Mouse (Mus musculus) liver, postnatal 0 days (tissue): ENCODE measurements around the gene Sort1.
A peak's percentile ranks its signal among the peaks of the same experiment; 100 is the strongest.

Source experiments
- CTCF ChIP-seq: sonication (generic); IDR thresholded peaks from 2 replicates; pipeline ENCODE4 v1.5.1; 2016; ENCODE audit warnings: antibody characterized with exemption, low read depth
- EP300 ChIP-seq: IDR thresholded peaks from 2 replicates; pipeline ENCODE4 v1.6.1; 2016; ENCODE audit warnings: antibody characterized with exemption, low read depth, mild to moderate bottlenecking

DNA sequence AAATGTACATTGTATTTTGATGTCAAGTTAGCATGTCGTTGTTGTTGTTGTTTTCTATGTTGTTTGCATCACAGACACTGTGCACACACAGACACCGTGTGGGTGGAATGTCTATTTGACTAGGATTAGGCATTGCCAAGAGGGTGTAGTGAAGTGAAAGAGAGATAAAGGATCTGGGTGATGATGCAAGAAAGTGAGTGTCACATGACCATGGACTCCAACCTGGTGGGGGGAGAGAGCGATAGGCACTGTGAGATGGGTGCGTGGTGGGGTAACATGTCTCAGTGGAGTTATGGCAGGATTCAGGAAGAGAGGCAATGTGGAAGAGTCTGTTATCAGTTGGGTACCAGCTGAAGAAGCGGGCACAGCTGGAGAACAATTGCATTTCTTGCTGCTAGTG is 84.8 kb downstream of the Sort1 start:
- TF ChIP-seq CTCF = no peak
- TF ChIP-seq EP300 = peak; percentile 61
